Mouse (Mus musculus): Measurements from ENCODE around the gene Sult1c1.
"Not testable (repeated sequence)": the region's sequence is repeated elsewhere in the genome, so short reads cannot be mapped to it uniquely, and the experiment has no call there.

Sult1c1 gene

GRCm38 (mm10) chr17:53990574-53990973 lies at the start of gene Sult1c1:
TSS of gene Sult1c1 (minus strand) at chr17:53990674.
- DNase-seq (ENCODE audit: low spot score in 2 of 2) = no peak

- DNase-seq (ENCODE audit: low spot score in 2 of 2) = no peak
Measured at GRCm38 (mm10) chr17:54014204-54014603, 23.7 kb upstream of the Sult1c1 start.

- DNase-seq (ENCODE audit: low spot score in 2 of 2) = no peak
Measured at GRCm38 (mm10) chr17:54011196-54011595, 20.7 kb upstream of the Sult1c1 start.

GRCm38 (mm10) chr17:54010536-54010935 lies 20.1 kb upstream of the Sult1c1 start:
- not testable (repeated sequence) for DNase-seq (ENCODE audit: low spot score in 2 of 2)

- no peak for DNase-seq (ENCODE audit: low spot score in 2 of 2)
Measured at GRCm38 (mm10) chr17:54003522-54003921, 13.0 kb upstream of the Sult1c1 start.

GRCm38 (mm10) chr17:53973606-53974005 lies 16.9 kb downstream of the Sult1c1 start:
- no peak for DNase-seq (ENCODE audit: low spot score in 2 of 2)

- DNase-seq (ENCODE audit: low spot score in 2 of 2) = no peak
Measured at GRCm38 (mm10) chr17:53941569-53942162, 48.8 kb downstream of the Sult1c1 start.

- DNase-seq (ENCODE audit: low spot score in 2 of 2) = no peak
Measured at GRCm38 (mm10) chr17:53940726-53941125, 49.7 kb downstream of the Sult1c1 start.
